Mouse (Mus musculus) spleen, adult 12 weeks (tissue): Measurements from ENCODE around the gene Ercc8.

ENCODE experiments used
- DNase-seq: peaks from one replicate; pipeline ENCODE4 v3.0.0; 2022; ENCODE audit warnings: low spot score

Ercc8 gene

DNA sequence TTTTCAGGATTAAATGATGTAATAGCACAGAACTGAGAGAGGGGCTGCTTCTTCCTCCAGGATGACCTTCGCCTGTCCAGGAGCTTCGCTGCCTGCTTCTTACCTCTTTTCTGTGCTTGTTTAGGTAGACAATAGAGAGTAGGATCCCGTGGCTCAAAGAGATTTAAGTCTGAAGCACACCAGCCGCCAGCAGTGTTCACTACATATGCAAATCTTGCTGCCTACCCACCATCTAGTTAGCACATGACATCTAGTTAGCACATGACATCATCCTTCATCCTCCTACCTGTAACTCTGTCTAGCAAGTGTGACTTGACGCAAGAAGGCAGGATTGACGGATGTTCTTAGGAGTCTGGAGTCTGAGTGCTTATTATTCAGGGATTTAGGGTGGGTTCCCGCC, 61.2 kb downstream of the Ercc8 start:
- no peak for DNase-seq

DNA sequence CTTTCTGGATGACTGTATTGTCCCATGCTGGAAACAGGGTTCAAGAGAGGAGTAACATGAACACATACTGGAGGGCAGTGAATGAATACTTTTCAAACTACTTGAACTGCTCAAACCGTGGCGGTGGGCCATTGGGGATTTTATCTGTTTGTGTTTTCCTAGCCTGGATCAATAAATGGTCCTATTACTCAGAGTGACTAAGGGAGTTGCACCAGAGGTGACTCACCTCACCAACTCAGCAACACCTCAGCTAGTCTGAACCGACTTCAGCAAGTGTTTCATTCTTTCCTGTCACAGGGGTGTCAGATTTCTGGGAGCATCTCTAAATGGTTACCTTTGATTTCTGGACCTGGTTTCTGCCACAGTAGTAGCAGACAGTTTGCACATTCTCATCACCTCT, 70.7 kb downstream of the Ercc8 start:
- DNase-seq: no peak

DNA sequence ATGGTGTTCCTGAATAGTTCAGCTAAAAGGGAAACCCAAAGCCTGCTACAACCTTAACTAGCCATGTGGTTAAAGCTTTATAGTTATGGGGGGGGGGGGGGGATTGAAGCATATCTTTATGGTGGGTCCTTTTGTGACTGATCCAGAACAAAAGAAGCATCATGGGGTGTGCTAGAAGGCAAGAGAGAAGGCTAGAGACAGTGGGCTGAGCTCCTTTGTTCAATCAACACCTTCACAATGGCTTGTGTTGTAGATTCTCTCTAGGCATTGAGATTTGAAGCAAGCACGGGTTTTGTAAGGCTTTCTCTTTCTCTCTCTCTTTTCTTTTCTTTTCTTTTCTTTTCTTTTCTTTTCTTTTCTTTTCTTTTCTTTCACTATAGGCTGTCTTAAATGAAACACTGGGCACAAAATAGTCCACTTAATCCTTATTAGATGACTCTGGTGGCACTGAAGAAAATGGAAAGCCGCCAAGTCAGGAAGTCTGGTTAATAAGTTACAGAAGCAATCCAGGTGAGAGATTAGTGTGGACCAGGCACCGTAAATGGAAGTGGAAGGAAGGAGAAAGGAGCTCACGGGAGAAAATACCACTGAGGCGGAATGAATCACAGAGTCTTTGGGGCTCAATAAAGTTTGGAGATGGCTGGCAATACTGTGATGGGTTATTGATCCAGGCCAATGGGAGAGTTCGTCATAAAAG, 71.3 kb downstream of the Ercc8 start:
- DNase-seq: no peak

DNA sequence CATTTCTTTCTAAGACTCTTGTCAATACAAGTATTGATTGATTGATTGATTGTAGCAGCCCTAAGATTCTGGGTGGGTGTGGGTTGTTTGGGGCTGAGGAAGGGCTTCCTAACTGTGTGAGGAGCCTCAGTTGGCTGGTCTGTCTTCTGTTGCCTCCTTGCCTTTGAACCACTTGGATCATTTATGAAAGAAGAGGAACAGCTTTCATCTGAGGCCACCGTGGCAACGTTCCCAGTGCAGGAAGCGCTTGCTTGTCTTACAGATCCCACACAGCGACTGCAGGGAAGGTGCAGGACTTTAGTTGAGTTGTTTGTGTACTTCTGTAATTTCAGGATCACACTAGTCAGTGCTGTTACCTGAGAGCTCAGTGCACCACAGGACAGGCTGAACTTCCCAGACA, 81.5 kb downstream of the Ercc8 start:
- DNase-seq: no peak

DNA sequence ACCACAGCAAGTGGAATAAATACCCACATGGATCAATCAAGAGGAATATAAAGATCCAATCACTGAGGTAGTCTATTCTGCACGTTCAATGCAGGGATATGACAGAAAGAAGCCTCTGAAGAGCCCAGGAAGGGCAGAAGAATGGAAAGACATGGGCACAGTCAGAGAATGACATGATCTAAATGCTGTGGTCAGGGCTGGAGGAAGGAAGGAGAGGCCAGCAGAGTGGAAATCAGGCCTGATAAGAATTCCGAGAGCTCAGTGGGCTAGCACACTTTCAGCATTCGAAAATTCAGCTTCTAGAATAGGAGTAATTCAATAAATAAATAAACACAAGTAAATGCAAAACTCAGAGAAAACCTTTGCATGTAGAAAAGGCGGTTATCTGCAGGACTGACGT, 83.2 kb downstream of the Ercc8 start:
- DNase-seq: no peak
